Mouse (Mus musculus) erythroblast, adult 5-6 weeks (primary cell): ENCODE measurements around the gene Pald1. TPM values are rescaled to one million over a fixed set of nuclear protein-coding genes. Genes with fewer than 3 reads are reported as not detected.

Experiments used
- ATAC-seq: replicated peaks from 2 replicates; pipeline ENCODE4 v1.8.0; 2016; ENCODE audit warnings: moderate number of reproducible peaks, mild to moderate bottlenecking, moderate TSS enrichment, inconsistent platforms; ENCODE audit not compliant: poor library complexity, low FRiP score, severe bottlenecking
- total RNA-seq, 2 experiments: library from RNA; stranded (forward) in 1 of 2; stranded (reverse) in 1 of 2; fragments of 150-400 nt in 1 of 2; fragments of 200-764, 138-1000 nt in 1 of 2; gene quantifications; 2 replicates each; pipeline versions ENCODE4 v1.2.3 to v1.2.4; 2015 to 2017; ENCODE audit warnings: low replicate concordance in 2 of 2

The Pald1 gene
- total RNA-seq, 2 experiments from 2014 or later = not detected

DNA sequence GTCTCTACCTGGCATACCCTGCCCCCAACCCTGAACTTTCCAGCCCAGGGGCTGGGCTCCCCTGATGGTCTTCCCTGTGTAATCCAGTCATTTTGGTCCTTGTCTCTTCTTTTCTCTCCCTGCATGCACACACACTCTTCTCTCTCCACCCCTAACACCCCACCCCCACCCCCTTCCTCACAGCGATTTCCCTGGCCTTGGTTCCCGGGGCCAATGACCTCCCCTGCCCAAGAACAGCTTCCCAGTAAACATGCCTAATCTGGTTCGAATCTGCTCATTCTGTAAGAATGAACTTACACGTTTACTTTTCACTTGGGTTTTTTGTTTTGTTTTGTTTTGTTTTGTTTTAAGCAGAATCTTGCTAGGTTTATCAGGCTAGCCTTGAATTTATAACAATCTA lies 26.4 kb upstream of the Pald1 start:
- ATAC-seq = no peak

DNA sequence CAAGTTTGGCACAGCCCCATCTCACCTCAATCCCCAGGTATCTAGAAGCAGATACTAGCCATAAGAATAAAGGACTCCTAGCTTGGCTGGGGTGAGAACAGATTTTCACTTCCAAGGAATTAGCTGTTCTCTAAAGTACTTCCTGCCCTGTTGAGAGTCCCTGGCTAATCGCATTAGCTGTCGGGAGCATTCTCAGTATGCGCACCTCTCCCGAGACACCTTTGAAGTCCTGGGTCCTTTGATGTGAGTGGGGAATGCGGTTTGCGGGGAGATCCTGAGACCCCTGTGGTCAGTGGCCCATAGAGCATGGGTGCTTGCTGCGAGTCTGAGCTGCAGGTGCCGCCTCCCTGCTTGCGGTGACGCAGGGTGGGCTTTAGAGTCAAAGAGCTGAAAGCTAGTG lies 22.6 kb upstream of the Pald1 start:
- no peak for ATAC-seq

DNA sequence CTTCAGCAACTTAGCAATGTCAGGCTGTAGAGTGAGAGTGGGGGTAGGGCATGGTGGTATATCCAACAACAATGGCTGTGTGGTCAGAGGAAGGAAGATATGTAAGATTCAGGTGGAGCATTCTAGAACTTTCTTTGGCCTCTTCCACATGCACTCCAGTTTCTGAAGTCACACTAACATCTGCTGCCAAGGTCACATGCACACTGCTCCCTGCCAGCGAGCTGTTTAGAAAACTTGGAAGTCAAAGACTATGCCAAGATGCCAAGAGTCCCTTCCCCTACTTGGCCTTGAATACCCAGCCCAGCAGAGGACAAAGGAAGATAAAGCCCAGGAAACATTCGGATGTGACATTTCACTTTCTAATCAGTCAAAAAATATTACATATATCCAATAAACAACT lies 19.6 kb upstream of the Pald1 start:
- no peak for ATAC-seq

DNA sequence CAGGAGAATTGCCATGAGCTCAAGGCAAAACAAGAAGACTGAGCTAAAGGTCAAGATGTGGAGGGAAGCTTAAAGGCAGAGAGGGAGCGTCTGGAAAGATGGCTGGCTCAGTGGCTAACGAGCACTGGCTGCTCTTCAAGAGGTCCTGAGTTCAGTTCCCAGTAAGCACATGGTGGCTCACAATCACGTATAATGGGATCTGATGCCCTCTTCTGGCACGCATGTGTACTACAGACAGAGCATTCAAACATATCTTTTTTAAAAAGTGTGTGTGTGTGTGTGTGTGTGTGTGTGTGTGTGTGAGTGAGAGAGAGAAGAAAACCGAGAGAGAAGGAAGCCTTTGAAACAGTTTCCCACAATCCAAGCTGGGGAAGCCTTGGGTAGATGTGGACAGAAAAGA lies 19.1 kb upstream of the Pald1 start:
- ATAC-seq = no peak

DNA sequence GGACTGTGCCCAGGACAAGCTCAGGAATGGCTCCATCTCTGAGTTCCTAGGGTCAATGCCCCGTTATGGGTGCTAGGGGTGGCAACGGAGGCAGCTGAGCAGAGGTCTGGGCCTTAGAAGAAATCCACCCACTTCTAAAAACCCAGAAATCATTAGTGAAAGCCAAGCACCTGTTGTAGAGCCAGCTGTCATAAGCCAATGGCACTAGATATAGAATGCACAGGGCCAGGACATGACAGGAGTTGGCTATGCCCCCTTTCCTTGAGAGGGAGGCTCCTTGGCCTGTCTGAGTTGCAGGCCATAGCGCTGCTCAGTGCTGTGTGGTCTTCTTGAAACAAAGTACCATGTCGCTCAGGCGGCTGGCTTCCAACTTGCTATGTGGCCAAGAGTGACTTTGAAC lies 17.1 kb upstream of the Pald1 start:
- ATAC-seq = no peak

DNA sequence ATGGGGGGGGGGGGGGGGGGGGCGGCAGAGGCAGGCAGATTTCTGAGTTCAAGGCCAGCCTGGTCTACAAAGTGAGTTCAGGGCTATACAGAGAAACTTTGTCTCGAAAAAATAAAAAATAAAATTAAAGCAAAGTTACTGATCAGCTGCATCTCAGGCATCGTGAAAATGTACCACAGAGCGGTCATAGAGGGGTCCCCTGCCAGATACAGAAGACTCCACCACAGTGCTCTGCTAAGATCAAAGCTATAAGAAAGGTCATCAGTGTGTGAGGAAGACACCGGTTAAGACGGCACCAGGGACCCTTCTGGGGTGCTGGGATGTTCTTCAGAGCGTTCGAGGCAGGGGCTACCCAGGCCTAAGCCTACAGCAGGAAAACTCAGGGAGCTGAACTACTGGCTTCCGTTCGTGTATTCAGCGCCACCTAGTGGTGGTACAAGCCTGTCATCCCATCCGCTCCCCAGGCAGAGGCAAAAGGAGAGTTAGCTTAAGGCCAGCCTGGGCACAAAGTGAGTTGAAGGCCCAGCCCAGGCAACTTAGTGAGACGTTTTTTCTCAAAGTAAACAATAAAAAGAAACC lies 15.9 kb upstream of the Pald1 start:
- ATAC-seq = peak; percentile 86

DNA sequence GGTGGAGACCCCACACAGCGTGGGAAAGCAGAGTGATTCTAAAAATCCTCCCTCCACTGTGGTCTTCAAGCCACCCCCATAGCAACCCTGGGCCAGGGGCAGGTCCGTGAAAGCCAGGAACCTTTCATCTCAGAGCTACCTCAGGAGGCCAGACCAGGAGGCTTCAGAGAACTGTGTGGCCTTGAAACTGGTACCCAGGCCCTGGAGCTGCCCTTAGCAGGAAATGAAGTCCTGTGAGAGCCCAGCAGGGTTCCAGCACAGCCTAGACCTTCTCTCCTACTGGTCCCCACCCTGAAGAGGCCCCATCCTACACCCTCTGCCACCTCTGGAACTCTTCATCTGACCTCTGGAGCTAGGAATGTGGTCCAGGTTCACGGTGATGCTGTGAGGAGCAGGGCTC lies 14.8 kb upstream of the Pald1 start:
- ATAC-seq = no peak

DNA sequence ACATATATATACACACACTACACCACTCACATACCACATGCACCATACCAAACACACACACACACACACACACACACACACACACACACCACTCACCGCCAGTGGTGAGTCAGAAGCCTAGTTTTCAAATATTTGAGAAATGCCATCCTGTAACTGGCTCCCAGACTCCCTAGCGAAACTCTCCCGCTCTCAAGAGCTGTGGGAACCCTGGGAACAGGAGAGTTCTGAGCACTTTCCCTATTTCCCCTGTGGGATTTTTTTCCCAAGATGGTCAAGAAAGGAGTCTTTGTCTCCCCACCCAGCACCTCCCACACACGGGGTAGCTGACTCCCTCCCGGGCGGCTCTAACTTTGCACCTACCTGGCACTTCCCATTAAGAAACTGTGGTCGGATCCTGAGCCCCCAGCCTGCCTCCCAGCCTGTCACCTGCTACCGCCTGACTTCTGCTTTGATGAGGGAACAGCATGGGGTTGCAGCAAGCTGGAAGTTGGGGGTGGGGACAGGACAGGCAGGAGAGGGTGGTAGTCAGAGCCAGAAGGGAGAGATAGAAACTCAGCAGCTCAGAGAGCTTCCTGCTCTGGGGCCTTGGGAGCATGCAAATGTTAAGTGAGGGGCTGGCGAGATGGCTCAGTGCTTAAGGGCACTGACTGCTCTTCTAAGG lies 11.3 kb upstream of the Pald1 start:
- no peak for ATAC-seq

DNA sequence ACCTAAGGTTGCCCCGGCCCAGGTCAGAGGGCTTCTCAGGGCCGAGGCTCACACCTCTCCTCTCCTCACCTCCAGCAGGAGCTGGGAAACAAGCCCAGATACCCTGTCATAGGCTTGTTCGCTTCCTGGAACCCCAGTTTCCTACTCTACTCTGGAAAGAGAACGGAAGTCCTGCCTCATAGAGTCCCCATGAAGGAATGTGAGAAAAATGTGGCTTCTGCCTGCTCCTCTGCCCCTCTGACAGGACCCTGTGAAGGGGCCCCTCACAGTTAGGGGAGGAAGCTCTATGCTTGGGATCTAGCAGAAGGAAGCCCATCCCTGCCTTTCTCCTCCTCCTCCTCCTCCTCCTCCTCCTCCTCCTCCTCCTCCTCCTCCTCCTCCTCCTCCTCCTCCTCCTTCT lies 9.3 kb upstream of the Pald1 start:
- ATAC-seq = no peak

DNA sequence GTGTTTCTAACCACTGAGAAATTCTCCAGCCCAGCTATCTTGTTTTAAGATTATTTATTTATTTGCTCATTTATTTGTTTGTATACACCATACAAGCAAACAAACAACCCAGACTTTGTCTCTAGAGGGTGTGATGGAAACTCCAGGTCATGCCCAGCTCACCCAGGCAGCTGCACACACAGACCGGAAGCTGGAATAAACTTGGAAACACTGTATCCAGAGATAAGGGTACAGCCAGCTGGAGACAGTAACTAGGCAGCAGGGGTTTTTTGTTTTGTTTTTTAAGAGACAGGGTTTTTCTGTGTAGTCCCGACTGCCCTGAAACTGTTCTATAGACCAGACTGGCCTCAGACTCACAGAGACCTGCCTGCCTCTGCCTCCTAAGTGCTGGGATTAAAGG lies 6.8 kb upstream of the Pald1 start:
- no peak for ATAC-seq

DNA sequence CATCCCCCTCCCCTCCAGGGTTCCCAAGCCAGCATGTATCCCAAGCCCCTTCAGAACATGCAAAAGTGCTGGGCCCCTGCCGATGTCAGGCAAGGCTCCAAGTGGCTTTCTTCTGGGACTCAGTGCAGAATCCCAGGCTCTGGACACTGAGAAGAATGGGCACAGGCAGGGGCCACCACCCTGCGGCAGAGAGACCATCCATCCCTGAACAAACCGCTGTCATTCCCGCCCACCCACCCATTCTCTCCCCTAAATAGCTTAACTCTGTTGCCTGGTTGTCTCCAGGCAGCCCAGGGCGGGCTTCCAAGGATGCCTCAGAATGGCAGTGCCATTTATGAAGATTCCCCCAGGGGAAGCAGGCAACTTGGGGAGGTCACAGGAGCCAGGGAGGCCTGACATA lies 5.7 kb upstream of the Pald1 start:
- ATAC-seq = no peak

DNA sequence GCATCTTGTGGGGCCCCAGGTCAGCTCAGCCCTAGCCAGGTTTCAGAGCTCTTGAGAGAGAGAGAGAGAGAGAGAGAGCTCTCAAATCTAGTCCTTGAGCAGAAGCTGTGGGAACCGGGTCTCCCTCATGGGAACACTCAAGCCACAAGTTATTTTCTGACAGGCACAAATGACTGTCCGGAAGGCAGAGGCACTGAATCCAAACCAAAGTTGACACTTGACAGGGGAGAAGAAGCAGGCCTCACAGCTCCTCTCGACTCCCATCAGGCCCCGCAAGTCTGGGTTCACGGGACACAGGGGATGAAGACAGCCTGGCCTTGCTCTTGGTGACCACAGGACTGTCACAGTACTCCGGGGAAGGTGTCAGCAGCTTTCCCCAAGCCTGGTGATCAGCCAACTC lies 3.0 kb upstream of the Pald1 start:
- no peak for ATAC-seq

DNA sequence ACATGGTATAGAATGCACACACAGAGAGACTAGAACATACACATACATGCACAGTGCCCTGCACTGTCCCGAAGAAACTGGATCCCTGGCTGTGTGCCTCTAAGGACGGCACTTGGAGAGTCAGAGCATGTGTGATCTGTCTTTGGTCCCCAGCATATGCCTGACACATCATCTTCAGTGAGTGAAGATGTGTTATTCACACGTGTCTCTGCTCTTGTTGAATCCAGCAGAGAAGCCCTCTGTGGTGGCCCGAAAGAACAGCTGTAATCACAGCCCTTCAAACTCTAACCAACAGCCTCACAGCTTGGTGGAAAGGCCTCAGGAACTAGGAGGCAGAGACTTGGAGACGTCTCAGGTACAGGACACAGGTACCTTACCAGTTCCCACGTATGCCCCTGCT lies 1.8 kb upstream of the Pald1 start:
- ATAC-seq = no peak

DNA sequence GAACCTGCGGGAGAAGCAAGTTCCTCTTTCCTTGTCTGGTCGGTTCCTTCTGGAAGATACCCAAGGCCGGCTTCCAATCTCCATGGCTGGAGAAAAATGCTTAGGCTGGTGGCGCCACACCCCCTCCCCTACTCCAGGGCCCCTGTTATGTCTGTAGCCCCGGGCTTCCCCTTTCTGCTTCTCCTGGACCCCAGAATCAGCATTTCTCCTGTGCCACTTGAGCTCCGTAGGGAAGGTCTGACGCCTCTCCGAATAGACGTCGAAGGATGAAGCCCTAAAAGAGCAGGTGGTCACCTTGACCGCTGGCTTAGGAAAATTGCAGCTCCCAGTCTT lies 351 bp upstream of the Pald1 start:
- no peak for ATAC-seq

DNA sequence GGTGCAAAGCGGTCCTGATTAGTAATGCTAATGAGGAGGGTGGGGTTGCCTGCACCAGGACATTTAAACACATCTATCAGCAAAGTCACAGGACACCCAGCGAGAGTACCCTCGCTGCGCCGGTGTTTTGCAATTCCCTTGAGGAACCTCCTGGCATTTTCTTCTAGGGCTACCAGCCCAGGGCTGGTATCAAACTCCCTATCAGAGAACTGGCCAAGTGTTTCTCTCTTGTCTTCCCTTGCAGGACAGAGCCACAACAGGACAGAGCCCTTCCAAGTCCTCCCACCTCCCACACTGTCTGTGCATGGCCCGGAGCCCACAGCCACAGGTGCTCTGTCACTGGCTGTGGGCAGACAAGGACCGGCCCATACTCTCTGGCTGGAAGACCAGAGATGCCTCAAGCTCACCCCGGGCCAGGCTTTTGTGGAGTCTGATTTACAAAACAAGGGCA lies 1.0 kb downstream of the Pald1 start:
- ATAC-seq = no peak

DNA sequence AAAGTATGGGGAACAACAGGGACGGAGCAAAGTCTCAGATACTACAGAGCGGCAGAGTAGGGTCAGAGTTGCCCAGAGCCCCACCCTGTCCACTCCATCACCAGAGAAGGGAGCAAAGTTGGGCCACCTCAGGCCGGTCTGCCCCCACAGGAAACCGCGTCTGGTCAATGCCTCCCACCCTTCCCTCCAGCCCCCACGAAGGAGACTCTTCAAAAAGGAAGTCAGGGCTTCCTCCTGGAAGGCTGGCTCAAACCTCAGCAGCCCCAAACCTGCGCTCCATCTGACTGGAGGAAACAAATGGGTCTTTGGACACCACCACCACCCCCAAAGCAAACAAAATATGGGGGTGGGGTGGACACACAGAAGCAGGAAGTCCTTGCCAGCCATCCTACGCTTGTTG lies 1.5 kb downstream of the Pald1 start:
- no peak for ATAC-seq

DNA sequence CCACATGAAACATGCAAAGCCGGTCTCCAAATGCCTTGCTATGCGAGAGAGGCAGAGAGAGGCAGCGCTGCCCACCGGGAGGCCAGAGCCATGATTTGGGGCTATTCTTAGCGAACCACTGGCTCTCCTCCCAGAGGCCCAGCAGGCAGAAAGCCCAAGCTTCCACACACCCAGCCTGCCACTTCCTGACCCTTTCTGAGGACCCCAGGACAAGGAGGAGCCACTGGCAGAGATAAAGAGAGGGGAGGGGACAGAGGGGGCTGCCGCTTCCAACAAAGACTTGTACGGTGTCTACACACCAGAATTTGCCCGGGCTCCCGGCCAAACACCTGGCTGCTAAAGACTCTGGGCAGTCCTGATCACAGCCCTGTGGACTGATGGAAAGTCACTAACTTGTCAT lies 3.1 kb downstream of the Pald1 start:
- ATAC-seq = no peak

DNA sequence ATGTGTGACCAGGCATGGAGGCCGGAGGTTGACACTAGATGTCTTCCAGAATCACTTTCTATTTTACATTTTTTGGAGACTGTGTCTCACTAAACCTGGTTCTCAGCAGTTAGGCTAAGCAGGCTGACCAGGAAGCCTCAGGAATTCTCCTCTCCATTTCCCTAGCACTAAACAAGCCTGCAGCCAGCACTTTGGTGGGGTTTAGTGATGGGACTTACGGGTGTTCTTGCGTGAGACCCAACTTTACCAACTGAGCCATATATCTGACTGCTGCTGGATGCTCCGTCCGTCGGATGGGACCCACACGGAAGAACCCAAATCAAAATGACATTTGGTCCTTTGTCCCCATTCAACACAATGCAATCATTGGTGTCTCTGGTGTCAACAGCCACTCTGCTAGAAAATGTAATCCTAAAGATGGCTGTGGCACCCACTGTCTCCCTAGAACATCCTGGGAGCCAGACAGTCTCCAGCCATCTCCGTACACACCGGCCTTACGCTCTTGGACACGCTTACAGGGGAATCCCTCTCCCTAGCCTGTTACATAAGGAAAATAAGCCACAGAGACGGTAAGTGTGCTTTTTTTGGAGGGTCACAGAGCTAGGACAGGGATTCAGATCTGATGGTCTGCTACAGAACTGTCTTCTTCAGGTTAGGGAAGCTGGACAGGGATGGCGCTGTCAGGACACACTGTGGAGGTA lies 3.8 kb downstream of the Pald1 start:
- ATAC-seq = no peak

DNA sequence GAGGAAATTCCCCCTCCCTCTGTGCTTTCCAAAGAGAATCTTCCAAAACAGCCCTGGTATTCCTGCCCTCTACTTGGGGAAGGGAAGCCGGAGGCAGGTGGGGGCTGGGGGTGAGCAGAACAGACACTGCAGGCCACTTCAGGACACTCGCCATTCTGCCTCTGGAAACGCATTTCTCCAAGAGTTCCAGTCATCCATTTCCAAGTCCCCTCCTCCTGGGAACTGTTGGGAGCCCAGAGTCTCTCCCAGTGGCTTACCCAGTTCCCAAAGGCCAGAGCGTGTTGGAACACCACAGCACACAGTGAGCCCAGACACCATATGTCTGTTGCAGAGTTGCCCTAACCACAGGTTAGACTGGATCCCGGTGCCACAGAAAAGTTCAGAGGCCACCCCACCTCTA lies 4.6 kb downstream of the Pald1 start:
- no peak for ATAC-seq

DNA sequence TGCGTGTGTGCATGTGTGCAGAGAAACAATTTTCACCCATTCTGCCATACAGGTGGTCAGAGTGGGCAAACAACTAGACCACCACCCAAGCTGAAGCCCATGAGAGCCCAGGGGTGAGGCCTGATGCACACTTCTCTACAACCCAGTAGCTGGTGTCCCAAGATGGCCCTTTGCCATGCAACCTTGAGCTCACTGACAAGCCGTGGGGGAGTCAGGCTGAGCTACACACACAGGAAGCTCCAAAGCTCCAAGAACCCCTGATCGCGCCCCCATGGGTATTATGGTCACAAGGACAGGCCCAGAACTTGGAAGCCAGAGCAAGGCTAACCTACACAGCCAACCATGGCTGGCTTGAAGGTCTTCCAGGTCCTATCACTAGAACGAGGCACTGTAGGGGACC lies 5.3 kb downstream of the Pald1 start:
- ATAC-seq = no peak

DNA sequence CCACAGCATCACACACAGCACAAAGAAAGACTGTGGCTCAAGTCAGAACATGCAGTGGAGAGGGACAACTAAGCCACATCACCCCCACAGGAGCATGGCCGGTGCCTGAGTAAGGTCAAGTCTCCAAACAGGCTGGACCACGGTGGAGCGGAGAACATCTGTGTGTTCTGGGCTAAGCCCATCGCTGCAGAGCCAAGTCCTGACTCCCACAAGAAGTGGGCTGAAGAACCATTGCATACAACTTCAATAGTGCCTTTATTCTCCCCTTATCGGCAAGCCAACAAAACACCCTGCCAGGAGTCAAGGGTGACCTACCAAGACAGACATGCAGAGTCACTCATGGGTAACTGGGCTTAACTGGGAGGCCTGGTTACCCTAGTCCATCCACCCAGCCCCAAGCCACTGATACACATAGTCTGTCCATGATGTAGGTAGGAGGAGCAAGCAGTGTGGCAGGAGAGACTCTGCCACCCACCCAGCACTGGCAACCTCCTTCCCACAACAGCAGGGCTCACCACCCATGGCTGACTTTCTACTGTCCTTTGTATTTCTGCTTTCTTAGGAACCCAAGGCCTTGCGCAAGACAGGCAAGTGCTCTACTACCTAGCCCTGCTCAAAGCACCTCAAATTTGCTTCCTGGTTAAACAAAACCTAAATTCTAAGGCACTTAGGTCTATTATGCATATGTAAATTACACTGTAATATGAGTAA lies 8.4 kb downstream of the Pald1 start:
- ATAC-seq = no peak
